Mouse (Mus musculus) forebrain, embryonic 10.5 days (tissue): ENCODE measurements around the gene Hoxa3. TPM values are rescaled to one million over a fixed set of nuclear protein-coding genes. Genes with fewer than 3 reads are reported as not detected.

Experiments used
- DNase-seq: peaks from one replicate; pipeline ENCODE4 v3.0.0-alpha.2; 2017; ENCODE audit warnings: low spot score; ENCODE audit errors: extremely low spot score
- H3K27ac ChIP-seq: fragments of 300-500 bp; sonication (generic); 2 replicates; pipeline ENCODE4 v1.5.1; 2016; ENCODE audit warnings: mild to moderate bottlenecking
- H3K27me3 ChIP-seq: fragments of 300-500 bp; sonication (generic); 2 replicates; pipeline ENCODE4 v1.6.1; 2016; ENCODE audit warnings: mild to moderate bottlenecking; ENCODE audit not compliant: poor library complexity, severe bottlenecking
- H3K36me3 ChIP-seq: fragments of 300-500 bp; sonication (generic); replicated peaks from 2 replicates; pipeline ENCODE4 v1.6.1; 2016; ENCODE audit warnings: mild to moderate bottlenecking, moderate library complexity
- H3K4me1 ChIP-seq: fragments of 300-500 bp; sonication (generic); 2 replicates; pipeline ENCODE4 v1.6.1; 2016
- H3K4me3 ChIP-seq: fragments of 300-500 bp; sonication (generic); 2 replicates; pipeline ENCODE4 v1.5.1; 2016; ENCODE audit warnings: mild to moderate bottlenecking, moderate library complexity
- H3K9me3 ChIP-seq: fragments of 300-500 bp; sonication (generic); 2 replicates; pipeline ENCODE4 v1.6.1; 2016; ENCODE audit warnings: mild to moderate bottlenecking, moderate library complexity
- WGBS: fragments of 180-500 bp; shearing (Covaris S2); methylation state at CpG from one replicate; pipeline ENCODE4 v1.1.7; 2016; 5-methylcytosine and 5-hydroxymethylcytosine counted together
- polyA plus RNA-seq: library from polyadenylated mRNA; unstranded; fragments of >200 nt; fragmentation: Nextera tagmentation; extraction: Ambion mirVana; gene quantifications from 2 replicates; pipeline ENCODE4 v1.2.1, GENCODE M21; 2016

The Hoxa3 gene
- polyA plus RNA-seq, 1 experiment from 2014 or later = not detected

- under 1% methylated on average over 28 of the region's 28 CpGs for WGBS
- Histone ChIP-seq H3K4me1 (peaks cover 20% of the 10 kb centered on the region), H3K9me3 (no peaks in the 10 kb centered on the region), H3K4me3 (no peak overlapping the region), H3K27me3 (peaks cover 100% of the 10 kb centered on the region), H3K36me3 (no peaks in the 10 kb centered on the region), H3K27ac (no peak overlapping the region)
- peak; percentile 44 for DNase-seq
Measured at GRCm38 (mm10) chr6:52165441-52166370, 47.4 kb downstream of the Hoxa3 start.

- Histone ChIP-seq H3K9me3 (no peaks in the 10 kb centered on the region), H3K27me3 (peaks cover 100% of the 10 kb centered on the region), H3K4me1 (peaks cover 16% of the 10 kb centered on the region), H3K27ac (no peak within 1 kb of the TSS), H3K36me3 (no peaks in the 10 kb centered on the region), H3K4me3 (no peak within 1 kb of the TSS; the same call in 1 of the 2 replicates)
- under 1% methylated on average over 25 of the region's 25 CpGs for WGBS
- DNase-seq = peak; percentile 36
Measured at GRCm38 (mm10) chr6:52164626-52165440, 48.3 kb downstream of the Hoxa3 start, which contains the start of gene Hoxa2. Gene Hoxa2, minus strand, starts transcription at chr6:52164831.

- Histone ChIP-seq H3K4me1 (peaks cover 19% of the 10 kb centered on the region), H3K9me3 (no peaks in the 10 kb centered on the region), H3K27ac (no peak overlapping the region), H3K36me3 (no peaks in the 10 kb centered on the region), H3K4me3 (no peak overlapping the region; the same call in 1 of the 2 replicates), H3K27me3 (peaks cover 100% of the 10 kb centered on the region)
- under 1% methylated on average over 39 of the region's 39 CpGs for WGBS
- peak; percentile 63 for DNase-seq
Measured at GRCm38 (mm10) chr6:52164051-52164625, 49.0 kb downstream of the Hoxa3 start.

GRCm38 (mm10) chr6:52163366-52164031 is 49.6 kb downstream of the Hoxa3 start:
- H3K9me3 ChIP-seq = no peaks in the 10 kb centered on the region
- WGBS = 1% methylated on average over 17 of the region's 17 CpGs
- peak; percentile 62 for DNase-seq
- no peak overlapping the region for H3K4me3 ChIP-seq
- no peaks in the 10 kb centered on the region for H3K36me3 ChIP-seq
- H3K4me1 ChIP-seq = peaks cover 25% of the 10 kb centered on the region
- no peak overlapping the region for H3K27ac ChIP-seq
- H3K27me3 ChIP-seq = peaks cover 100% of the 10 kb centered on the region

GRCm38 (mm10) chr6:52162611-52163365 is 50.3 kb downstream of the Hoxa3 start:
- H3K27me3 ChIP-seq = peaks cover 100% of the 10 kb centered on the region
- DNase-seq = peak; percentile 47
- WGBS = under 1% methylated on average over 14 of the region's 14 CpGs
- no peak overlapping the region for H3K27ac ChIP-seq
- H3K4me3 ChIP-seq = no peak overlapping the region
- no peaks in the 10 kb centered on the region for H3K36me3 ChIP-seq
- no peaks in the 10 kb centered on the region for H3K9me3 ChIP-seq
- peaks cover 32% of the 10 kb centered on the region for H3K4me1 ChIP-seq

- Histone ChIP-seq H3K27ac (no peak overlapping the region), H3K4me3 (no peak overlapping the region), H3K36me3 (no peaks in the 10 kb centered on the region), H3K9me3 (no peaks in the 10 kb centered on the region), H3K4me1 (peaks cover 33% of the 10 kb centered on the region), H3K27me3 (peaks cover 100% of the 10 kb centered on the region)
- WGBS = 2% methylated on average over 1 of the region's 1 CpGs
- DNase-seq = no peak
Measured at GRCm38 (mm10) chr6:52162093-52162380, 51.1 kb downstream of the Hoxa3 start.

GRCm38 (mm10) chr6:52161336-52162092 is 51.6 kb downstream of the Hoxa3 start:
- peaks cover 33% of the 10 kb centered on the region for H3K4me1 ChIP-seq
- DNase-seq = peak; percentile 14
- H3K9me3 ChIP-seq = no peaks in the 10 kb centered on the region
- H3K27me3 ChIP-seq = peaks cover 100% of the 10 kb centered on the region
- 1% methylated on average over 8 of the region's 8 CpGs for WGBS
- no peaks in the 10 kb centered on the region for H3K36me3 ChIP-seq
- H3K4me3 ChIP-seq = no peak overlapping the region
- H3K27ac ChIP-seq = no peak overlapping the region

GRCm38 (mm10) chr6:52160511-52161335 is 52.4 kb downstream of the Hoxa3 start:
- WGBS = 1% methylated on average over 30 of the region's 30 CpGs
- H3K36me3 ChIP-seq = no peaks in the 10 kb centered on the region
- peak; percentile 54 for DNase-seq
- H3K4me1 ChIP-seq = peaks cover 33% of the 10 kb centered on the region
- H3K27me3 ChIP-seq = peaks cover 100% of the 10 kb centered on the region
- no peaks in the 10 kb centered on the region for H3K9me3 ChIP-seq
- H3K4me3 ChIP-seq = no peak overlapping the region
- H3K27ac ChIP-seq = no peak overlapping the region

- no peak overlapping the region for H3K4me3 ChIP-seq
- no peaks in the 10 kb centered on the region for H3K9me3 ChIP-seq
- no peak overlapping the region for H3K27ac ChIP-seq
- peak; percentile 27 for DNase-seq
- H3K27me3 ChIP-seq = peaks cover 100% of the 10 kb centered on the region
- H3K36me3 ChIP-seq = no peaks in the 10 kb centered on the region
- 3% methylated on average over 9 of the region's 9 CpGs for WGBS
- peaks cover 33% of the 10 kb centered on the region for H3K4me1 ChIP-seq
Measured at GRCm38 (mm10) chr6:52159979-52160378, 53.2 kb downstream of the Hoxa3 start.

- Histone ChIP-seq H3K36me3 (no peaks in the 10 kb centered on the region), H3K27ac (no peak overlapping the region), H3K27me3 (peaks cover 100% of the 10 kb centered on the region), H3K4me3 (peak overlapping the region; percentile 69), H3K9me3 (no peaks in the 10 kb centered on the region), H3K4me1 (peaks cover 32% of the 10 kb centered on the region)
- peak; percentile 50 for DNase-seq
- 1% methylated on average over 12 of the region's 12 CpGs for WGBS
Measured at GRCm38 (mm10) chr6:52159164-52159761, 53.9 kb downstream of the Hoxa3 start.
